Mouse (Mus musculus) G1E-ER4 (cell line): ENCODE data around the gene 1700061G19Rik. TPM values are rescaled to one million over a fixed set of nuclear protein-coding genes. Genes with fewer than 3 reads are reported as not detected.

ENCODE experiments used
- GATA1 ChIP-seq: IDR thresholded peaks from one replicate; pipeline ENCODE4 v1.8.0; 2012; ENCODE audit warnings: low read length, inconsistent platforms
- polyA plus RNA-seq: library from polyadenylated mRNA; stranded (reverse); fragments of >175 nt; gene quantifications from 2 replicates; pipeline ENCODE4 v1.2.3, GENCODE M21; 2012

1700061G19Rik gene
- polyA plus RNA-seq, 1 experiment, result not detected

- no peak for TF ChIP-seq GATA1
These were observed 59.5 kb downstream of the 1700061G19Rik start for GRCm38 (mm10) chr17:56934545-56935330.

GRCm38 (mm10) chr17:56935363-56936131 lies 60.3 kb downstream of the 1700061G19Rik start, which contains the start of gene Mllt1:
Mllt1 (minus strand) TSS chr17:56935415.
- no peak for TF ChIP-seq GATA1

- TF ChIP-seq GATA1, result no peak
These were observed 61.5 kb downstream of the 1700061G19Rik start for GRCm38 (mm10) chr17:56936731-56937130.

Other genes starting within 250 kb of the 1700061G19Rik start
- gene Lonp1, start 248.6 kb upstream of the 1700061G19Rik start, polyA plus RNA-seq, result 202 and 208 TPM in 2 replicates
- gene Catsperd, start 247.3 kb upstream of the 1700061G19Rik start, polyA plus RNA-seq, result not detected in 2 replicates
- 131 and 144 TPM in 2 replicates for gene Ranbp3, start 202.2 kb upstream of the 1700061G19Rik start, polyA plus RNA-seq
- 277 and 284 TPM in 2 replicates for gene Ndufa11, start 157.7 kb upstream of the 1700061G19Rik start, polyA plus RNA-seq
- gene Vmac, start 157.5 kb upstream of the 1700061G19Rik start, polyA plus RNA-seq, result 10.6 and 12.7 TPM in 2 replicates
- not detected in 2 replicates for gene Nrtn, start 117.9 kb upstream of the 1700061G19Rik start, polyA plus RNA-seq
- gene Dus3l, start 110.7 kb upstream of the 1700061G19Rik start, polyA plus RNA-seq, result 61.6 and 67.0 TPM in 2 replicates
- gene Prr22, start 105.2 kb upstream of the 1700061G19Rik start, polyA plus RNA-seq, result 3.0 and 3.4 TPM in 2 replicates
- 27.4 and 31.2 TPM in 2 replicates for gene Rfx2, start 44.5 kb upstream of the 1700061G19Rik start, polyA plus RNA-seq
- not detected in 2 replicates for gene Acsbg2, start 1.0 kb upstream of the 1700061G19Rik start, polyA plus RNA-seq
- 76.7 and 99.5 TPM in 2 replicates for gene Mllt1, start 59.9 kb downstream of the 1700061G19Rik start, polyA plus RNA-seq
- not detected in 2 replicates for gene Acer1, start 106.6 kb downstream of the 1700061G19Rik start, polyA plus RNA-seq
- 185 and 272 TPM in 2 replicates for gene Clpp, start 114.8 kb downstream of the 1700061G19Rik start, polyA plus RNA-seq
- gene Alkbh7, start 121.9 kb downstream of the 1700061G19Rik start, polyA plus RNA-seq, result 51.6 and 80.9 TPM in 2 replicates
- not detected in 2 replicates for gene Pspn, start 124.5 kb downstream of the 1700061G19Rik start, polyA plus RNA-seq
- gene Gtf2f1, start 135.8 kb downstream of the 1700061G19Rik start, polyA plus RNA-seq, result 210 and 212 TPM in 2 replicates
- gene Gm17949, start 136.0 kb downstream of the 1700061G19Rik start, polyA plus RNA-seq, result 0.04 TPM in 1 of 2 replicates, not detected in the other
- gene Khsrp, start 156.0 kb downstream of the 1700061G19Rik start, polyA plus RNA-seq, result 202 and 209 TPM in 2 replicates
- not detected in 2 replicates for gene Slc25a41, start 166.2 kb downstream of the 1700061G19Rik start, polyA plus RNA-seq
- gene Crb3, start 183.6 kb downstream of the 1700061G19Rik start, polyA plus RNA-seq, result 0.12 and 0.19 TPM in 2 replicates
- 22.4 and 24.4 TPM in 2 replicates for gene Slc25a23, start 184.4 kb downstream of the 1700061G19Rik start, polyA plus RNA-seq
- 4.7 and 5.7 TPM in 2 replicates for gene Dennd1c, start 203.0 kb downstream of the 1700061G19Rik start, polyA plus RNA-seq
- gene Tubb4a, start 212.3 kb downstream of the 1700061G19Rik start, polyA plus RNA-seq, result not detected in 2 replicates
- gene Tnfsf9, start 229.8 kb downstream of the 1700061G19Rik start, polyA plus RNA-seq, result 1.8 and 2.5 TPM in 2 replicates